Mouse (Mus musculus): Measurements from ENCODE around the gene Gm42517. TPM values are rescaled to one million over a fixed set of nuclear protein-coding genes. Genes with fewer than 3 reads are reported as not detected.

The Gm42517 gene
- 0.07 TPM in 1 of 2 replicates, not detected in the other for polyA plus RNA-seq (2016; fragmentation: Nextera tagmentation; extraction: Ambion mirVana)

DNA sequence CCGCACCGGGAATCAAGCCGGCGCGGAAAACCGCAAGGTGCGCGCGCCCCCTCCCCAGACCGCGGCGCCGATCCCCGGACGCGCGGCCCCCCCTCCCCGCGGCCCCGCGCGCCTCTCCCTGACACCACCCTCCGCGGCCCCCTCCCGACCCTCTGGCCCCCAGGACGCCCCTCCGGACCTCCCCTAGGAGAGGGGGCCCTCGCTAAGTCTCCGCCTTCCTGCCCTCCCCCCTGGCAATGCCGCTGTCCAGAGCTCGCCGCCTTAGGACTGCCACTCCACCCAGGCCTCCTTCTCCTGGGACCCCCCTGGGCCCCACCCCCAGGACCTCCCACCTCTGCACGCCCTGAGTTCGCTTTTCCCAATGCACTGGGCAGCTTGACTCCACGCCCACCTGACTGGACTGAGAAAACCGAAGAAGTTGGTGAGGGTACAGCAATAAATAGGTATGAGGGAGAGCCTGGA, at the start of gene Gm42517:
TSS of gene Gm42517 (minus strand) at position 52 of the 462 bp plus-strand sequence.
- ATAC-seq: no peak
- Histone ChIP-seq H3K27me3 (replicated peaks) (peaks cover 98% of the 10 kb centered on the region), H3K27ac (no peak within 1 kb of the TSS), H3K4me3 (peak within 1 kb of the TSS; percentile 56), H3K9me3 (replicated peaks) (no peaks in the 10 kb centered on the region), H3K4me1 (peaks cover 27% of the 10 kb centered on the region), H3K4me2 (peak within 1 kb of the TSS; percentile 75), H3K9ac (peak within 1 kb of the TSS; percentile 18; the same call in 1 of the 2 replicates), H3K36me3 (no peaks in the 10 kb centered on the region)
- under 1% methylated on average over 18 of the region's 36 CpGs for WGBS (ENCODE audit: insufficient replicate concordance)

GRCm38 (mm10) chr5:108414711-108415110, 47.0 kb upstream of the Gm42517 start:
- WGBS (ENCODE audit: insufficient replicate concordance): 33% methylated on average over 2 of the region's 2 CpGs
- H3K9me3 ChIP-seq (replicated peaks): no peaks in the 10 kb centered on the region
- no peak overlapping the region for H3K4me3 ChIP-seq
- H3K36me3 ChIP-seq: no peaks in the 10 kb centered on the region
- no peak for ATAC-seq
- 0 out of 2 replicates have a peak, but pooled peaks cover 3% of the 10 kb centered on the region for H3K4me1 ChIP-seq
- no peak overlapping the region for H3K27ac ChIP-seq
- H3K9ac ChIP-seq: no peak overlapping the region
- H3K4me2 ChIP-seq: no peak overlapping the region
- H3K27me3 ChIP-seq (replicated peaks): no peaks in the 10 kb centered on the region; the same call in 1 of the 2 replicates

GRCm38 (mm10) chr5:108406977-108407376, 39.3 kb upstream of the Gm42517 start:
- Histone ChIP-seq H3K9me3 (replicated peaks) (no peaks in the 10 kb centered on the region), H3K4me1 (no peaks in the 10 kb centered on the region), H3K27me3 (replicated peaks) (no peaks in the 10 kb centered on the region), H3K4me2 (no peak overlapping the region), H3K36me3 (no peaks in the 10 kb centered on the region), H3K9ac (no peak overlapping the region), H3K4me3 (no peak overlapping the region), H3K27ac (no peak overlapping the region)
- ATAC-seq: no peak
- WGBS (ENCODE audit: insufficient replicate concordance): 61% methylated on average over 2 of the region's 2 CpGs

GRCm38 (mm10) chr5:108405460-108405859, 37.7 kb upstream of the Gm42517 start:
- ATAC-seq: peak; percentile 70
- Histone ChIP-seq H3K27me3 (replicated peaks) (no peaks in the 10 kb centered on the region), H3K36me3 (no peaks in the 10 kb centered on the region), H3K4me1 (no peaks in the 10 kb centered on the region), H3K9ac (no peak overlapping the region), H3K27ac (no peak overlapping the region), H3K4me2 (no peak overlapping the region), H3K9me3 (replicated peaks) (no peaks in the 10 kb centered on the region), H3K4me3 (no peak overlapping the region)
- 5% methylated on average over 1 of the region's 1 CpGs for WGBS (ENCODE audit: insufficient replicate concordance)

GRCm38 (mm10) chr5:108403453-108403852, 35.7 kb upstream of the Gm42517 start:
- no peak for ATAC-seq
- WGBS (ENCODE audit: insufficient replicate concordance): 27% methylated on average over 4 of the region's 4 CpGs

GRCm38 (mm10) chr5:108389744-108390143, 22.0 kb upstream of the Gm42517 start:
- no peak overlapping the region for H3K4me3 ChIP-seq
- H3K4me1 ChIP-seq: no peaks in the 10 kb centered on the region
- ATAC-seq: no peak
- no peaks in the 10 kb centered on the region for H3K9me3 ChIP-seq (replicated peaks)
- peaks cover 24% of the 10 kb centered on the region; the same call in 1 of the 2 replicates for H3K27me3 ChIP-seq (replicated peaks)
- H3K4me2 ChIP-seq: no peak overlapping the region
- no peaks in the 10 kb centered on the region for H3K36me3 ChIP-seq
- no peak overlapping the region for H3K9ac ChIP-seq
- 47% methylated on average over 3 of the region's 3 CpGs for WGBS (ENCODE audit: insufficient replicate concordance)
- H3K27ac ChIP-seq: no peak overlapping the region

More at GRCm38 (mm10) chr5:108403453-108403852, 35.7 kb upstream of the Gm42517 start:
- Histone ChIP-seq H3K27me3 (replicated peaks) (no peaks in the 10 kb centered on the region), H3K9ac (no peak overlapping the region), H3K4me1 (peaks cover 7% of the 10 kb centered on the region; the same call in 1 of the 2 replicates), H3K9me3 (replicated peaks) (no peaks in the 10 kb centered on the region), H3K4me2 (no peak overlapping the region), H3K4me3 (no peak overlapping the region), H3K36me3 (no peaks in the 10 kb centered on the region), H3K27ac (no peak overlapping the region)

DNA sequence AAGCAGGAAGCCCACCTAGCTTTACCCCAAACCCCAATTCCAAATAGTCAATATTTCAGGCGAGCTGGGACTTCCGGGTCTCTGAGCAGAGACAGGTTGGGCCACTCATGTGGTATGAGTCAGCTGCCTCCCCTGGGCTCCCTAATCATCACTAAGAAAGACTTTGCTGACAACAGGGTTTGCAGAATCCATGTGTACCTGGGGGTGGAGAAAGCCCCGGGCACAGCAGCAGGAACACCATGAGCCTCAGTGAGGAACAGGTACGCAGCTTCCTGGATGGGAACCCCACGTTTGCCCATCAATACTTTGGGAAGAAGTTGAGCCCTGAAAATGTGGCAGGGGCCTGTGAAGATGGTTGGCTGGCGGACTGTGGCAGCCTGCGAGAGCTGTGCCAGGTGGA, 20.5 kb upstream of the Gm42517 start, which contains the start of gene Pde6b:
TSS of gene Pde6b (plus strand) at position 191 of the 400 bp plus-strand sequence.
- Histone ChIP-seq H3K4me3 (no peak within 1 kb of the TSS), H3K36me3 (no peaks in the 10 kb centered on the region), H3K9ac (no peak within 1 kb of the TSS), H3K4me2 (no peak within 1 kb of the TSS), H3K27me3 (replicated peaks) (peaks cover 35% of the 10 kb centered on the region; the same call in 1 of the 2 replicates), H3K9me3 (replicated peaks) (no peaks in the 10 kb centered on the region), H3K27ac (no peak within 1 kb of the TSS), H3K4me1 (no peaks in the 10 kb centered on the region)
- ATAC-seq: no peak
- 57% methylated on average over 7 of the region's 7 CpGs for WGBS (ENCODE audit: insufficient replicate concordance)

- Histone ChIP-seq H3K36me3 (no peaks in the 10 kb centered on the region), H3K4me2 (no peak overlapping the region), H3K9ac (no peak overlapping the region), H3K4me3 (no peak overlapping the region), H3K4me1 (no peaks in the 10 kb centered on the region), H3K27me3 (replicated peaks) (peaks cover 35% of the 10 kb centered on the region; the same call in 1 of the 2 replicates), H3K9me3 (replicated peaks) (no peaks in the 10 kb centered on the region), H3K27ac (no peak overlapping the region)
- 46% methylated on average over 4 of the region's 4 CpGs for WGBS (ENCODE audit: insufficient replicate concordance)
- ATAC-seq: no peak
Observed at GRCm38 (mm10) chr5:108386449-108386848, 18.7 kb upstream of the Gm42517 start.

- Histone ChIP-seq H3K27me3 (replicated peaks) (peaks cover 35% of the 10 kb centered on the region; the same call in 1 of the 2 replicates), H3K9ac (no peak overlapping the region), H3K4me1 (no peaks in the 10 kb centered on the region), H3K9me3 (replicated peaks) (no peaks in the 10 kb centered on the region), H3K36me3 (no peaks in the 10 kb centered on the region), H3K4me3 (no peak overlapping the region), H3K4me2 (no peak overlapping the region), H3K27ac (no peak overlapping the region)
- ATAC-seq: no peak
- WGBS (ENCODE audit: insufficient replicate concordance): 82% methylated on average over 2 of the region's 2 CpGs
Observed at GRCm38 (mm10) chr5:108385632-108386031, 17.9 kb upstream of the Gm42517 start.

GRCm38 (mm10) chr5:108378346-108378745, 10.6 kb upstream of the Gm42517 start:
- peaks cover 49% of the 10 kb centered on the region; the same call in 1 of the 2 replicates for H3K27me3 ChIP-seq (replicated peaks)
- H3K4me2 ChIP-seq: no peak overlapping the region

GRCm38 (mm10) chr5:108376059-108376458, 8.3 kb upstream of the Gm42517 start:
- Histone ChIP-seq H3K4me3 (no peak overlapping the region), H3K27ac (no peak overlapping the region), H3K9ac (no peak overlapping the region), H3K36me3 (no peaks in the 10 kb centered on the region), H3K27me3 (replicated peaks) (peaks cover 70% of the 10 kb centered on the region), H3K4me1 (no peaks in the 10 kb centered on the region), H3K4me2 (no peak overlapping the region), H3K9me3 (replicated peaks) (no peaks in the 10 kb centered on the region)
- WGBS (ENCODE audit: insufficient replicate concordance): 21% methylated on average over 1 of the region's 1 CpGs
- ATAC-seq: no peak

More at GRCm38 (mm10) chr5:108378346-108378745, 10.6 kb upstream of the Gm42517 start:
- Histone ChIP-seq H3K36me3 (no peaks in the 10 kb centered on the region), H3K4me3 (no peak overlapping the region), H3K4me1 (no peaks in the 10 kb centered on the region), H3K9me3 (replicated peaks) (no peaks in the 10 kb centered on the region), H3K9ac (no peak overlapping the region), H3K27ac (no peak overlapping the region)
- no peak for ATAC-seq
- 74% methylated on average over 4 of the region's 4 CpGs for WGBS (ENCODE audit: insufficient replicate concordance)

GRCm38 (mm10) chr5:108374079-108374478, 6.4 kb upstream of the Gm42517 start:
- no peak overlapping the region for H3K27ac ChIP-seq
- no peak overlapping the region for H3K4me2 ChIP-seq
- H3K27me3 ChIP-seq (replicated peaks): peaks cover 76% of the 10 kb centered on the region
- no peaks in the 10 kb centered on the region for H3K9me3 ChIP-seq (replicated peaks)
- H3K9ac ChIP-seq: no peak overlapping the region
- H3K36me3 ChIP-seq: no peaks in the 10 kb centered on the region
- no peak for ATAC-seq
- H3K4me1 ChIP-seq: no peaks in the 10 kb centered on the region
- WGBS (ENCODE audit: insufficient replicate concordance): 53% methylated on average over 5 of the region's 5 CpGs
- no peak overlapping the region for H3K4me3 ChIP-seq

Measured in liver, embryonic 12.5 days (tissue).